Mouse (Mus musculus) macrophage (primary cell): ENCODE measurements at regions not wholly inside any gene's neighbourhood (a gene's known extent, or its start where the extent isn't known, plus 50 kb on each side); places are given as distances from the start of the nearest gene placed in this dataset.

Source experiments
- H3K27ac ChIP-seq: fragments of 350-480 bp; formaldehyde crosslinking; 2 replicates; pipeline ENCODE4 v1.9.0; 2021
- H3K36me3 ChIP-seq: fragments of 350-480 bp; formaldehyde crosslinking; 2 replicates; pipeline ENCODE4 v1.9.0; 2021; ENCODE audit errors: inconsistent target
- H3K4me3 ChIP-seq: fragments of 350-480 bp; formaldehyde crosslinking; 2 replicates; pipeline ENCODE4 v1.9.0; 2021; ENCODE audit errors: inconsistent target
- H3K79me2 ChIP-seq: fragments of 350-480 bp; formaldehyde crosslinking; 2 replicates; pipeline ENCODE4 v1.9.0; 2021; ENCODE audit errors: inconsistent target
- WGBS: methylation state at CpG from one replicate; pipeline ENCODE4 v1.1.7; 2026; ENCODE audit warnings: inconsistent platforms; ENCODE audit not compliant: missing documents; 5-methylcytosine and 5-hydroxymethylcytosine counted together

DNA sequence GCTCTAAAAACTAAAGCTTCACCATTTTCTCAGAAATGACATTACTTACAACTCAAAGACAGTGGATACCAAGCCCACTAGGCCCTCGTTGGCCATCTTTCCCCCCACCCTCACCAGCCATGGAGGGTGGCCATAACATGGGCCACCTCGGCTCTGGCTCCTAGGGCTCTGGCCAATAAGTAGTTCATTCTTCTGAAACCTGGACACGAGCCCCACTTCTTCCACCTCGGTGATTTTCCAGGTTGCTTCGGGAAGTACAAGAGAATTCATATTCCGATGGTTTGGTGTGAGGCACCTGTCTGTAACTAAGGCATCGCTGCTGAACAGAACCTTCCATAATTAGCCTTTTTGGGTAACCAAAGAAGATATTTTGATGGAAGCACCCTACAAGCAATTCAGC, 90.5 kb upstream of the Vps8 start:
- peak overlapping the region; percentile 78 for H3K4me3 ChIP-seq
- 55% methylated on average over 4 of the region's 7 CpGs for WGBS
- peaks cover 17% of the 10 kb centered on the region for H3K79me2 ChIP-seq
- H3K36me3 ChIP-seq, result no peaks in the 10 kb centered on the region
- H3K27ac ChIP-seq, result peak overlapping the region; percentile 69

GRCm38 (mm10) chr16:21332862-21333222, 90.1 kb upstream of the Vps8 start:
- peak overlapping the region; percentile 78 for H3K4me3 ChIP-seq
- H3K27ac ChIP-seq, result peak overlapping the region; percentile 69
- no peaks in the 10 kb centered on the region for H3K36me3 ChIP-seq
- H3K79me2 ChIP-seq, result peaks cover 17% of the 10 kb centered on the region
- under 1% methylated on average over 14 of the region's 14 CpGs for WGBS

DNA sequence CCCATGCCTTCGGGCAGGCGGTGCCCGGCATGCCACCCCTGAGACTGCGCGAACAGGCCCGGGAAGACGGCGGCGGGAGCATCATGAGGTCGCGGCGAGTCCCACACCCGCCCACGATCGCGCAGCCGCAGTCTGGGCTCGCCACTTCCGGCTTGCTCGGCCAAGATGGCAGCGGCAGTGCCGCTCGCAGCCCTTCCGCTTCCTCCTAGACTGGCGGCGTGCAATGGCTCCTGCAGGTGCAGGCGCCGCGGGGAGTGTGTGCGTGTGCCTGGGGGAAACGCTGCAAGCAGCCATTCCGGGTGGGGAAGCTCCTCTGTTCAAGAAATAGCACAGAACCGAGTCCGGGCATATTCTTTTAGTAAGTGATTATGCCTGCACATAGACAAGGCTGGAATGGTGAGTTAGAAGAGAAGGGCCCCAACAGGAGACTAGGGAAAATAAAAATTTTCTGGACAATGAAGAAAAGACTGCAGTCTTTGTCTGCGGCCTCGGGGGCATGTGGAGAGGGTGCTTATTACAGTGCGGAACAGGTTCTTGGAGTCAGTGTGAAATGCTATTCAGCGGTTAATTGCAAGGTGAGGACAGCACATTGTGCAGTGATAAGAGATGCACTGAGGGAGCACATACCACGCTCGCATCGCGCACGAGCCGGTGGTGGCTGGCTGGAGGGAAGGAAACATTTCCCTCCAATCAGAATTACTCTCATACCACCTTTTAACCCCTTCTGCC, 89.5 kb upstream of the Vps8 start:
- H3K36me3 ChIP-seq, result no peaks in the 10 kb centered on the region
- H3K4me3 ChIP-seq, result peak overlapping the region; percentile 78
- H3K79me2 ChIP-seq, result peaks cover 17% of the 10 kb centered on the region
- peak overlapping the region; percentile 69 for H3K27ac ChIP-seq
- 6% methylated on average over 43 of the region's 44 CpGs for WGBS

- Histone ChIP-seq H3K27ac (peak overlapping the region; percentile 43), H3K36me3 (no peaks in the 10 kb centered on the region), H3K79me2 (no peaks in the 10 kb centered on the region), H3K4me3 (no peak overlapping the region)
- 87% methylated on average over 6 of the region's 6 CpGs for WGBS
Observed at GRCm38 (mm10) chr16:21339061-21339459, 83.9 kb upstream of the Vps8 start.

GRCm38 (mm10) chr16:21339460-21340081, 83.3 kb upstream of the Vps8 start:
- H3K36me3 ChIP-seq, result no peaks in the 10 kb centered on the region
- no peak overlapping the region for H3K4me3 ChIP-seq
- 76% methylated on average over 11 of the region's 11 CpGs for WGBS
- H3K27ac ChIP-seq, result peak overlapping the region; percentile 43
- H3K79me2 ChIP-seq, result no peaks in the 10 kb centered on the region

- Histone ChIP-seq H3K79me2 (no peaks in the 10 kb centered on the region), H3K36me3 (no peaks in the 10 kb centered on the region), H3K4me3 (no peak overlapping the region), H3K27ac (no peak overlapping the region)
- 89% methylated on average over 7 of the region's 7 CpGs for WGBS
Observed at GRCm38 (mm10) chr16:21340136-21340535, 82.8 kb upstream of the Vps8 start.

GRCm38 (mm10) chr16:21349869-21350268, 73.0 kb upstream of the Vps8 start:
- 70% methylated on average over 1 of the region's 1 CpGs for WGBS
- no peak overlapping the region for H3K4me3 ChIP-seq
- no peaks in the 10 kb centered on the region for H3K36me3 ChIP-seq
- no peaks in the 10 kb centered on the region for H3K79me2 ChIP-seq
- no peak overlapping the region for H3K27ac ChIP-seq

- H3K79me2 ChIP-seq, result no peaks in the 10 kb centered on the region
- no peak overlapping the region for H3K27ac ChIP-seq
- no peak overlapping the region for H3K4me3 ChIP-seq
- 93% methylated on average over 3 of the region's 3 CpGs for WGBS
- no peaks in the 10 kb centered on the region for H3K36me3 ChIP-seq
Observed at GRCm38 (mm10) chr16:21351289-21351688, 71.6 kb upstream of the Vps8 start.

GRCm38 (mm10) chr16:21353111-21353510, 69.8 kb upstream of the Vps8 start:
- Histone ChIP-seq H3K36me3 (no peaks in the 10 kb centered on the region), H3K27ac (no peak overlapping the region), H3K4me3 (no peak overlapping the region), H3K79me2 (no peaks in the 10 kb centered on the region)
- WGBS, result 61% methylated on average over 5 of the region's 5 CpGs

DNA sequence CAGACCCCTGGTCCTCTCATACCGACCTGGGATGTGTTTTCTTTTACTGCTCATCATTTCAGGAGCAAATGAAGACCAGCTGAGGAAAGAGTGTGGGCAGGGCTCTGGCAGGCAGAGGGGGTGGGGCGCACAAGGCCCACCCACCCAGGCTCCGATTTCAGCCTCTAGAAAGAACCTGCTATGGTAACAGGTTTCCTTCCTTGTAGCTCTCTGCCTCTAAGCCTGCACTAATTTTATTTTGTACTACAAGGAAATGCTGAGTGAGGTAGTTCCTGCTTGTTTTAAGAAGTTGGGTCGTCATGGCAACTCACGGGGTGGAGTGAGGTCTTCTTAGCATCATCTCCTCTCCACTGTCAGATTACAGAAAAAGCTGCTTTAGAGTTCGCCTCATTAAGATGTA, 69.4 kb upstream of the Vps8 start:
- WGBS, result 10% methylated on average over 6 of the region's 6 CpGs
- H3K27ac ChIP-seq, result no peak overlapping the region

GRCm38 (mm10) chr16:21355638-21356037, 67.3 kb upstream of the Vps8 start:
- no peaks in the 10 kb centered on the region for H3K79me2 ChIP-seq
- WGBS, result 100% methylated on average over 1 of the region's 1 CpGs
- no peak overlapping the region for H3K4me3 ChIP-seq
- H3K36me3 ChIP-seq, result no peaks in the 10 kb centered on the region
- H3K27ac ChIP-seq, result no peak overlapping the region

More for the DNA sequence above, 69.4 kb upstream of the Vps8 start:
- H3K4me3 ChIP-seq, result no peak overlapping the region
- no peaks in the 10 kb centered on the region for H3K79me2 ChIP-seq
- no peaks in the 10 kb centered on the region for H3K36me3 ChIP-seq

DNA sequence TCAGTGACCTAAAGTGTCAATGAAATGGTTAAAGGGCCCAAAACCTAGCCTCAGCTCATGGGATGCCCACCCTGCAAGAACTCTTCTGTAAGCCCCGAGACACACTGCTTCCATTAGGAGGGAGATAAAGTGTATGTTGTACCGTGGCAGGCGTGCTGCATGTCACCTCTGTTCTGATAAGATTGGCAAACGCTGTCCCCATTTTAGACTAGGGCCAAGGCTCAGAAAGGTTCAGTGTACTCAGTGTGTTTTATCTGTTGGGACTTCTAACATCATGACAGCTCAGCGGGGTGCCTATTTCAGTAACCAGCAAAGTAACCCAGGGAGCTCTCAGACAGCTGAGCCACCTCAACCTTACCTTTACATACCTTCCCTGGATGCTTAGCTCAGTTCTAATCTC, 65.5 kb upstream of the Vps8 start:
- WGBS, result 91% methylated on average over 5 of the region's 5 CpGs
- Histone ChIP-seq H3K4me3 (no peak overlapping the region), H3K27ac (no peak overlapping the region)

DNA sequence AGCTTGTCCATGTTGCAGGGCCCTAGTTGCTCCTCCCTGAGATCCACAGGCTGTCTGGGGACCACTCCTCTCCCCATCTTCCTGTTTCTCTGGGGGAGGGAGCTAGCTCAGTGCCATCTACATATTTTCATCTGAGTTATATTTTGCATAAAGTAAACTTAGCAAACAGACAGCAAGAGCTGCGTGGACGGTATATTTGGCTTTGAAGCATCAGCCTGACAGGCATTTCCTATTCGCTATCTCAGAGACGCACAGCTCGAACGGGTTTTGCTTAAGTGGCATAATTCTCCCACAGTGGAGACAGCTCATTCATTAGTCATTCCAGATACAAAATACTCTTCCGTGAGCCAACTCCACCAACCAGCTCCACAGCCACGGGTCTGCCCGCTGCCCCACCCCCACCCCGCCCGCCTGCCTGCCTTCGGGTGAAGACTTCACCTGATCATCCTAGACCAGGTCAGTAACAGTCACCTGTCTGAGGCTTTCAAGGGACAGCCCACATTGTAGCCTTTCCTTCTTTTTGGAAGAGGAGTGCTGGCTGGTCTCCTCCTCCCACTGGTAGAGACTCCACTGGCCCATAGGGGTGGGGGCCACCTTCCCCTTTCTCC, 64.5 kb upstream of the Vps8 start:
- Histone ChIP-seq H3K27ac (no peak overlapping the region), H3K4me3 (no peak overlapping the region), H3K36me3 (no peaks in the 10 kb centered on the region), H3K79me2 (no peaks in the 10 kb centered on the region)
- 23% methylated on average over 12 of the region's 12 CpGs for WGBS

More for the DNA sequence above, 65.5 kb upstream of the Vps8 start:
- H3K79me2 ChIP-seq, result no peaks in the 10 kb centered on the region
- no peaks in the 10 kb centered on the region for H3K36me3 ChIP-seq

- H3K79me2 ChIP-seq, result no peaks in the 10 kb centered on the region
- H3K4me3 ChIP-seq, result no peak overlapping the region
- 23% methylated on average over 4 of the region's 4 CpGs for WGBS
- H3K36me3 ChIP-seq, result no peaks in the 10 kb centered on the region
- no peak overlapping the region for H3K27ac ChIP-seq
Observed at GRCm38 (mm10) chr16:21359459-21359858, 63.5 kb upstream of the Vps8 start.

- H3K36me3 ChIP-seq, result no peaks in the 10 kb centered on the region
- WGBS, result 78% methylated on average over 2 of the region's 2 CpGs
- no peaks in the 10 kb centered on the region for H3K79me2 ChIP-seq
- no peak overlapping the region for H3K27ac ChIP-seq
- no peak overlapping the region for H3K4me3 ChIP-seq
Observed at GRCm38 (mm10) chr16:21361406-21361805, 61.5 kb upstream of the Vps8 start.
